Mouse (Mus musculus) heart, adult 2 months (tissue): ENCODE measurements around the gene Sec62.

Experiments
- CTCF ChIP-seq: fragments of 200-600 bp; IDR thresholded peaks from 2 replicates; pipeline ENCODE4 v1.8.1; 2022; ENCODE audit warnings: antibody characterized with exemption, mild to moderate bottlenecking, moderate library complexity
- POLR2A ChIP-seq: fragments of 200-500 bp; IDR thresholded peaks from 2 replicates; pipeline ENCODE4 v1.6.1; 2011; ENCODE audit warnings: mild to moderate bottlenecking, low read depth, low read length, control low read depth; ENCODE audit not compliant: insufficient read depth

GRCm38 (mm10) chr3:30772631-30773030, 20.0 kb upstream of the Sec62 start:
- TF ChIP-seq CTCF (no peak), POLR2A (no peak)
